Mouse (Mus musculus): ENCODE results near the gene Odf2. TPM values are rescaled to one million over a fixed set of nuclear protein-coding genes. Genes with fewer than 3 reads are reported as not detected.
A peak's percentile ranks its signal among the peaks of the same experiment; 100 is the strongest.

Odf2 gene
- 78.0 and 84.3 TPM in 2 replicates for total RNA-seq (2017)

DNA sequence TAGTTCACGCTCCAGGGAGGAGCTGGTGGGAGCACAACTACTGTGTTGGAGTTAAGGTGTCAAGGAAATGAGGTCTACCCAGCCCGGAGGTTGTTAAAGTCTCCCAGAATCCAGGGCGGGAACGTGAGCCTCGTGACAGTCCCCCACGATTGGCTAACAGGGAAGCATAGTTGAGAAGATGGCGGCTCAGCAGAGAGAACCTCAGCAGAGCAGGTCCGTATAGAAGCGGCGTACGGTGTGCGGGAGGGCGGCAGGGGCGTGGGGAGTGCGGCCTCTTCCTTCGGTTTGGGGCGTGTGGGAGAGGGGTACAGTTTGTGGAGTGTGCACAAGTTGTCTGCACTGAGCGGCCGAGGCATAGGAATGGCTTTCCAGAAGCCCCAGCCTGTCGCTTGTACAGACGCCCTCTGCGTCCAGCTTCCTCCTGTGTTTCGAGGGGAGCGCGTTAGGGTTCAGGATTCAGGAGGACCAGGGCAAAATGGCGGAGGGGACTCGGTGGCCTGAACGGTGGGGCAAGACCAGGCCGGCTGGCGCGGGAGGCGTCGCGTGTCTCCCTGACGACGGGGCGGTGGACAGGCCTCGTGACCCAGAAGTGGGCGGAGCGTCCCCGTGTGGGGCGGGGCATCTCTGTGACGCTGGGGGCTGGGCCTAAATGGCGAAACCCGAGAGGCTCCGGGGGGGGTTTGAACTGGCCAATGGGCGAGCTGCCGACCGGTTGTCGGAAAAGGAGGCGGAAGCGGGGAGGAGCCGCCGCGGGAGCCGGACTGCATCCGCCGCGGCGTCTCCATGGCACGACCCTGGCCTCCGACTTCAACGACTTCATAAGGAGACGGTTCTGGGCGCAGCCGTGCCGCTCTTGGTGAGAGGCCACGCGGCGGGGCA is at the start of gene Odf2:
Gene Odf2, plus strand, starts transcription at position 156 of the 879 bp plus-strand sequence.
- ATAC-seq (ENCODE audit: extremely low read depth, insufficient number of reproducible peaks, low FRiP score, poor library complexity, severe bottlenecking) = peak; percentile 91

DNA sequence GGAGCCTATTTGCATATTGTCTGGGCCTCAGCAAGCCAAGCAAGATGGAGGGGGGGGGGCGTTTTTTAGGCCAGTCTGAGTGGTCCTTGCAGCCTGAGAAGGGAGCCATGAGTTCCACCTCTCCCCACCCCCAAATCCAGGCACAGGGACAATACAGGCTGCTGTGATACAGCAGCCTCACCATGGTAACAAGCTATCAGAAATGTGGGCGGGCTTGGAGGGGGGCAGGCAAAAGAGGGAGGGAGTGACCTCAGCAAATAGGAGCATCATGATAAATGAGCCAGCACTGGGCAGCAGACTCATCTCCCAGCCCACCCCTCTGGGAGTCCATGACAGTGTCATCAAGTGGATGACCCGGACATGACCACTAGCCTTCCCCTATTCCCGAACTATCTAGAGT is 49.6 kb upstream of the Odf2 start:
- no peak for ATAC-seq (ENCODE audit: extremely low read depth, insufficient number of reproducible peaks, low FRiP score, poor library complexity, severe bottlenecking)

DNA sequence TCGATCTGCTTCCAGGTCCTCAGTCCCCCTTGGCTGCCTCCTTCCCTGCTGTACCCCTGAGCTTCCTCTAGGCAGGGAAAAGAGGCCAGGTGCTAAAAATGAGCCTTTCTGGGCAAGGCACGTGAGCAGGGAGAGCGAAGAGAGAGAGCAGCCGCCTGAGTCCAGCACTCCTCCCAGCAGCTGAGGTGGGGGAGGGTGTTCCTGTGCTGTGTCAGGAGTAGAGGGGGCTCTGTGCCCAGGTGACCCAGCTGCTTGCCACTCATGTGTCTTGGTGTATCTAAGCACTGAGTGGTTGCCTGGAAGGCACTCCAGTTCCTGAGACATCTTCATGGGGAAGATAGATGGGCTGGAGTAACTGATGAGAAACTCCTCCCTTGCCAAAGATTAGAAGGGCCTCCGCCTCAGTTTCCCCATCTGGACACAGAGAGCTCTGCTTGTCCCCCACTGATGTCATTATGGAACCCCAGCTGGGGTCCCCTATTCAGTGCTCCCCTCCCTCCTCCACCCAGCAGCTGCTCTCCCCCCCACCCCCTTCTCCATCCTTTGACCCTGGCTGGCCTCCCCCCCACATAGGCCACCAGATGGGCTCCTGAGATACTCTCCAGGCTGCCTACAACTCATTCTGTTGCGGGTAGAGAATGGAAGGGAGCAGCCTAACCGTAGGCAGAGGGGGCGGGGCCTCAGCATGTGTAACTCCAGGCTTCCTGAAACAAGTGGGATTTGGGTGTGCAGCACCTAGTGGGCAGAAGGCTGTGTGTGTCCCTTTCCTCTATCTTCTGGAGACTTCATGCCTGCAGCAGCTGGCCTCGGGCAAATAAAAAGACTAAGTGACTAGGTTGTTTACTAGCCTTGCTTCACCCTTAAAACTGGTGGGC is 45.6 kb upstream of the Odf2 start:
- ATAC-seq (ENCODE audit: extremely low read depth, insufficient number of reproducible peaks, low FRiP score, poor library complexity, severe bottlenecking) = no peak

DNA sequence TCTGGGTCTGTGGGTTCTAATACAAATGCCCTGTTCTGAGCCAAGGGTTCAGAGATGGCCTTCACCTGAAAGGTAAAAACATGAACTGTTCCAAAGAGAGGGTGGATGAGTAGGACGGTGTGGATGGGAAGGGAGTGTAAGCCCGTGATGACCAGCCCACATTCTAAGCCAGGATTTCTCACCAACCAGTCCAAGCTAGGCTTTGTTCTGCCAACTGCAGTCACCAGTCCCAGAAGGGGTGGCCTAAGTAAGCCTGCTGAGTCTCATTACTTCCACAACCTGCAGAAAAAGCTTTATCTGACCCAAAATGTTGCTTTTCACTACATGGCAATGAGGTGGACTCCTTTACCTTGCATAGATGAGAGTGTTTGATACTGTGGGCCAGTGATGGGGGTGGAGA is 44.9 kb upstream of the Odf2 start:
- ATAC-seq (ENCODE audit: extremely low read depth, insufficient number of reproducible peaks, low FRiP score, poor library complexity, severe bottlenecking) = no peak

DNA sequence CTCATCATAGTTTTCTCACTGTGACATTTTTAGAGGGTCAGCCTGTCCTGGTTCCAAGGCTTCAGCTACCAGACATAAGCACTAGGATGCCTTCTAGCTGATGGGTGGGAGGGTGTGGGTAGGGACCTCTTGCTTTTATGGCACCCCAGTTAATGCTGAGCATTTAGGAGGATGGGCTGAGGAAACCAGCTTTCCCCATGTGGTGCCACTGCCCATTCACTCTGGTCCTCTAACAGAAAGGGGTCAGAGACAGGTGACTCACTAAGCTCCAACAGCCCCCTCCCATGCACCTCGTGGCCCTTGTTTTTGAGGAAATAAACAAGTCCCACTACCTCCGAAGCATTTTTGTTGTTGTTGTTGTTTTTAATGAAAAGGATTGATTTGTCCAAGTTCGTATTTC is 44.4 kb upstream of the Odf2 start:
- ATAC-seq (ENCODE audit: extremely low read depth, insufficient number of reproducible peaks, low FRiP score, poor library complexity, severe bottlenecking) = no peak

DNA sequence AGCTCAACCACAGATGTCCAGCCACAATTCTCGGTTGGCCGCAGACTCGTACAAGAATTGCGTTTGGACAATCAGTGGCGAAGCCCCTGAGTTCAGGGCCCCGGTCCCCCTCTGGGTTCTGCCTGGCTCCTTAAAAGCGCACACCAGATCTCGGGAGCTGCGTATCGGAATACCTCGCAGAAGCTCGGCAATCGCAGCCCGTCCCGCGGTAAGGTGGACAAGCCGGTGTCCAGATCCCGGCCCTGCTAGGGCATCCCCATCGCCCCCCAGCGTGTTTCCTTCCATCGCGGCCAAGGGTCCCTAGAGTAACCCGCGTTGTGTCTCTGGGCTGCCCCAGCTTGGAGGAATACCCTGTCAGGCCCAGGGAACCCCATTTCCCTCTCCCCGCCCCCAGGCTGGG is 43.4 kb upstream of the Odf2 start:
- ATAC-seq (ENCODE audit: extremely low read depth, insufficient number of reproducible peaks, low FRiP score, poor library complexity, severe bottlenecking) = no peak

DNA sequence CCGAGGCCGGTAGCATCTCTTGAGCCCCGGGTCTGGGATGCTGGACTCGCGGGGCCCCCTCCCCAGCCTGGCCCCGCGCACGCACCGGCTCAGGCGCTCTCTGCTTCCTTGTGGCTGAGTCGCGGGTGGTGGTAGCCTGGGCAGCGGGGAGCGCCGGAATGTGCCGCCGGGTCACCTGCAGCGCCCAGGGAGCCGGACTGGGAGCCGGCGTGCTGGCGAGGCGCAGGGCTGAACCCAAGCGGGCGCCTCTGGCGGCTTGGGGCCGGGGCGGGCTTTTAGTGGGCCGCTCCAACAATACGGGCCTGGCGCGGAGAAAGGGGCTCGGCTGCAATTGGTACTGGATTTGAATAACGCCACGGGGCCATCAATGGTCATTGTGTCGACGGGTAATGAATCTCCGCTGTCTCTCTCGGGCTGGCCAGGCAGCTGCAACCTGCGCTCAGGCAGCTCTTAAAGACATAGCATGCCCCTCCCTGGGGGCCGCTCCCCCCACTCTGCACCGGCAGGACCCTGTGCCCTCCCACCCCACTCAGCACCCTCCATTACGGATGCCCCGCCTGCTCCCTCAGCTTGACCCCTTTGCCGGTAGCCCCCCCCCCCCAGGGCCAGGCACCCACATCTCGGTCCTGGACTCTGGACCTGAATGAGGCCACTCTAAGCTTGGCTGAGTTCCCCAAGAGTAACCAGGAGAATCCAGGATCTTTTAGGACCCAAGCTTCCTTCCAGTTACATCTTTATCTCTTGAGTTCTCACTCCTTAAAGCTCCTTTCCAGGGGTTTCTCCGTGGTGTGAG is 42.8 kb upstream of the Odf2 start:
- ATAC-seq (ENCODE audit: extremely low read depth, insufficient number of reproducible peaks, low FRiP score, poor library complexity, severe bottlenecking) = no peak

DNA sequence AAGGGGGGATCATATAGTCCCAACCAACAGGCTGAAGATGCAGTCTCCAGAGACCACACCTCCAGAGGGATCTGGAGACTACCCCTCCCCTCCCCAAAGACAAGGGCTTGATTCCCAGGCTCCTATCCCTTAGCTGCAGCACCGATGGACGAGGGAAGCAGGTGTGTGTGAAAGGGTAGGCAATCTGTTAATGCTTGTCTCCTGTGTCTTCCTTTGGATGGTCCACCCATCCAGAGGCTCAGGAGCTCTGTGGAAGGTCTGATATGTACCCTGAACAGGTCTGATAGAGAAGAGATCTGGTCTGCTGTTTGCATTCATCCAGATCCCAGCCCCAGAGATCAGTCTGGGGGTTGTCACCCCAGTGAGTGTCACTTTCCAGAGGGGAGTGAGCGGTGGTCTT is 42.1 kb upstream of the Odf2 start:
- no peak for ATAC-seq (ENCODE audit: extremely low read depth, insufficient number of reproducible peaks, low FRiP score, poor library complexity, severe bottlenecking)

DNA sequence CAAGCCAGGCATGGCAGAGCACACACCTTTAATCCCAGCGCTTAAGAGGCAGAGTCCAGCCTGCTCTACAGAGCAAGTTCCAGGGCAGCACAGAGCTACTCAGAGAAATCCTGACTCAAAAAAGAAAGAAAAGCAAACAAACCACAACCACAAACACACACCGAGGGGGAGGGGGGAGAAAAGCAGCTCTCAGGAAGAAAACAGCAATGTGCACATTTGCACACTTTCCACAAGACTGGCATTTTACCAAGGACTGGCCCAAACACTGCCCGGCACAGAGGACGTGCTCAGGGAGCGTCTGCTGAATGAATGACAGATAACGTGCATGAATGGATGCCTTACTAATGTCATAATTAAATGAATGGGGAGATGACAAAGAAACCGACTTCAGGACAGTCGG is 40.0 kb upstream of the Odf2 start:
- no peak for ATAC-seq (ENCODE audit: extremely low read depth, insufficient number of reproducible peaks, low FRiP score, poor library complexity, severe bottlenecking)

DNA sequence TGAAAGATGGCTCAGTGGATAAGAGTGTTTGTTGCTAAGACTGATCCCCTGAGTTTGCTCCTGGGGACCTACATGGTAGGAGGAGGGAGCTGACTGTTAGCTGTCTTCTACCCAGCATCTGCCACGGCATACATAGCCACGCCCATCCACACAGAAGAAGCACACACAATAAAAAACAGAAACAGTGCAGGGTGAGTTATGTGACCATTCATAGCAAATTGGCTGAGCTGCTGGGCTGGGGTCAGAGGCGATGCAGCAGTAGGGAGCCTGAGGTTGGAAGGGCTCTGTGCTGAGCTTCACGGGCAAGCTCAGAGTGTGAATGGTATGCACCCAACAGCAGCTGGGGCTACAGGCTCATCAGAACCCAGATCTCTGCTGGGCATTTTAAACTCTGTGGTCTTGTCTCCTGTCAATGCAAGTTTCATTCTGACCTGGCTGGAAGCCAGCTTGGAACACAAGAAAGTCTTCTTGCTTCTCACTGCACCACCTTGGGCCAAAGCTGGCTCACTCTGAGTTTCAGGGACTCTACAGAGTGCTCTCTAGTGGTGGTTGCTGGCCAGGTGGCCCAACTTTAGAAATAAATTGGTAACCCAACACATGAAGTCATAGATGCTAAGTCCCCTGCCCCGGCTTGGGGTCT is 39.1 kb upstream of the Odf2 start:
- ATAC-seq (ENCODE audit: extremely low read depth, insufficient number of reproducible peaks, low FRiP score, poor library complexity, severe bottlenecking) = no peak

DNA sequence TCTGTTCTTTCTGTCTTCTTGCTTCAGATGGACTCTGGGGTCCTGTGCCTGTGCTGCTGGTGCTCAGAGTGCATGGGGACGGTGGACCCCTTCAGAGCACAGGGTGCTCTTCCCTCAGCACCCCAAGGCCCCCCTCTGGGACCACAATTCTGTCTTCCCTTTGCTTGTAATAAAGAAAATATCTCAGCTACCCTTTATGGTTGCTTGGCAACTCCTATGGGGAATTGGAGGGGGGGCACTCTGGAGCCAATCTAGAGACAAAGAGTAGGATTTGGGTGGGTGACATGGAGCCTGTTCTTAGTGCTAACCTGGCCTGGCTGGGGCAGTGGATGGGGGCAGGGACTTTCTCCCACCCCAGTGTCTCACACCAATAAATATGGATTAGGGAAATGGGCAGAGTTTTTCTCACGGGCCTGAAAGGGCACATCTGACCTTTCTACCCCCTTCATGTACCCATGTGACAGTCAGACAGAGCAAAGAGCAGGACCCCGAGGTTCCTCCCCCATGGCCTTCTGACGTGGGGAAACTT is 36.0 kb upstream of the Odf2 start:
- ATAC-seq (ENCODE audit: extremely low read depth, insufficient number of reproducible peaks, low FRiP score, poor library complexity, severe bottlenecking) = no peak

DNA sequence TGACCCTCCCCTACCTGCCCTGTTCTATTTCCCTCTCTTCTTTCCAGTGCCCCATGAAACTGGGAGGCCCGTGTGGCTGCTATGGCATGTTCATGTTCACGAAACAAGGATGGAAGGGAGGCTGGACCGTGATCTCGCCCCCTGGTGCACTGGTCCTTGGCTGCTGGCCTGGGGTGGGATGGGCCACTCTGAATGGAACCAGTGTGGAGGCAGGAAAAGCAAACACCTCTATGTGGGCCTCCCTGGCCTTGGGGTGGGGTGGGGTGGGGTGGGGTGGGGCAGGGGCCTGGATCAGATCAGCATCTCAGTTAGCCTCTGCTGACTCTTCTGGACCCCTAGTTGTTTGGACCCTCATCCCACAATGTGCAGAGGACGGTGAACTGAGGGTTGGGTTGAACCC is 35.3 kb upstream of the Odf2 start:
- no peak for ATAC-seq (ENCODE audit: extremely low read depth, insufficient number of reproducible peaks, low FRiP score, poor library complexity, severe bottlenecking)

DNA sequence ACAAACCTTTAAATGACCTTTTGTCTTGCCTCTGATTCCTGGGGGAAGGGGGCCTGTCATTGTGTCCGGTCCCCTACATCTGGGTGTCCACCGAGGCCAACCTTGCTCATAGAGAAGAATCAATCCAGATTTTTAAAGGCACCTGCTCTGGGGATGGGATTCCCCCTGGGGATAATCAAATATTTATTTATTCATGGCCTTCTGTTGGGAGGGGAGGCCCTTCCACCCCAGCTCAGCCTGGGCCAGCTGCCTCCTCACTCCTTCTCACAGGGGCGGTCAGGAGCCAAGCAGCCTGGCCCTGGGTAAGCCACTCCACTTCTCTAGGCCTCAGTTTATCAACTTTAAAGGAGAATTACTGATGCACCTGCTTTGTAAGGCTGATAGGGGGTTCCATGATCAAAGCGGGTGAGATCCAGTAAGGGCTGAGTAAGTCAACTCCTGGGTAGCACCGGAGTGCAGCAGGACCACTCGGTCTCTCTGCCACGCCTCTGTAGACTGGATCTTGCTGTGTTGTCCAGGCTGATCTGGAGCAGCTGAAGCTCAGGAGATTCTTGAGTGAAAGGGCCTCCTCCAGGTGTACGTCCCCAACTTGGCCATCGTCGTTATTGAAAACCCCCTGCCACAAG is 33.3 kb upstream of the Odf2 start:
- no peak for ATAC-seq (ENCODE audit: extremely low read depth, insufficient number of reproducible peaks, low FRiP score, poor library complexity, severe bottlenecking)

DNA sequence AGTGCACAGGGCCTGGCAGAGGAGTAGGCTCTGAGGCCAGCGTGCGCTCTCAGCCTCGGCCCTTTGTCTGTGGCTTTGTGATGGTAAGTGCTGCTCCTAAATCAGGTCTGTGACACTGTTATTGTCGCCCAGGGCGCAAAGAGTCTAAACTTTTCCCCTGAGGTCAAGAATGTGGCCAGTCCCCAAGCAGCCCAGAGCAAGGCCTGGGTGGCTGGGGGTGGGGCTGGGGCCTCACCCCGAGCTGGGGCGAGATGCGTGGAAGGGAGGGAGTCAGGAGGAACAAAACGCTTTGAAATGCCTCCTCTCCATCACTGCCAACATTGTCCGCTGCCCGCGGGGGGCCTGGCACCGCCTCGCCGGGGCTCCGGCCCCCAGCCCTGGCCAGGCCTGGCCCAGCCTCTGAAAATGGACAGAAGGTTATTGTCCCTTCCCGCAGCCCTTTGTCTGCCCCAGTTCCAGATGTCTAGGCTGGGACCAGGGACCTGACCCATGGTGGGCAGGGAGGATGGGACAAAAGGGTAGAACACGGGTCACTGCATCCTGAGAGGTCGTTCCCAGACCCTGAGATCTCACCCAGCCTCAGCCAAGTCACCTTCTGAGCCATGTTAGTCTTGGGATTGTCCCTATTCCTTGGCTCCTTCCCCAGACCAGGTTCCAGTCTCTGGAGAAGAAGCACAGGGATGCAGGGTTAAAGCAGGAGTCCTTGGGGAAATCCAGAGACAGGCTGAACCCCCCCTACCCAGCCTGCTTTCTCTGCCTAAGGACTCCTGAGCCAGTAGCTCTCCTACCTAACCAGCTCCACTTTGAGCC is 32.4 kb upstream of the Odf2 start:
- ATAC-seq (ENCODE audit: extremely low read depth, insufficient number of reproducible peaks, low FRiP score, poor library complexity, severe bottlenecking) = no peak

DNA sequence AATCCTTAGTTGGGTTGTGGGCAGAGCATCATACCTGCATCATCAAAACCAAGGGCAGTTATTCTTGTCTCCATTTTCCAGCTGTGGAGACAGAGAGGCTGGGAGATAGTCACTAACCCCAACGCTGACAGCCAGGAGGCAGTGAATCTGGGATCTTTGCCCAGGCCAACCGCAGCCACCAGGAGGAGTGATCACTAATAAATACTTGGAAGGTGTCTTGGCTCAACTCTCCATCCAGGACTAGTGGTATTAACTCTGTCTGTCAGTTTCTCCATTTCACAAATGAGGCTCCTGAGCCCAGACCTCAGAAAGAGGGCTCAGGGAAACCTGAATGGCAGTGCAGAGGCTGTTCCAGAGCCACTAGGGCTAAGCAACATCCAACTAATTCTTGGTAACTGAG is 31.7 kb upstream of the Odf2 start:
- ATAC-seq (ENCODE audit: extremely low read depth, insufficient number of reproducible peaks, low FRiP score, poor library complexity, severe bottlenecking) = no peak

DNA sequence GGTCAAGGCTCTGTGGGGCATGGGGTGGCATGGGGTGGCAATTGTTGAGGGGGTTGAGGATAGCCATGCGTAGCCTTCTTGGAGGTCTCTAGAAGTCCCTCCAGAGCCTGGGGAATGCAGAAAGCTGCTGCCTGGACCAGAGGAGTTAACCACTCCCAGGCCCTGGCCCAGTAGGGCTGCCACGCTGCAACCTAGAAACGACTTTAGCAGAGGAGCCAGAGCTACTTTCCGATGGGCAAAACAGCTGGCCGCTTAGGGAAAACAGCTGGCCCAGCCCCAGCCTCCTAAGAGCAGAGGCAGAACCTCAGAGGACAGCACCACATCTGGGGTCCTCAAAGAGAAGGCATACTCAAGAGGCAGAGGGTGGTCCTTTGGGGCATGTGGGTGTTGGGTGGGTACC is 31.1 kb upstream of the Odf2 start:
- ATAC-seq (ENCODE audit: extremely low read depth, insufficient number of reproducible peaks, low FRiP score, poor library complexity, severe bottlenecking) = no peak

DNA sequence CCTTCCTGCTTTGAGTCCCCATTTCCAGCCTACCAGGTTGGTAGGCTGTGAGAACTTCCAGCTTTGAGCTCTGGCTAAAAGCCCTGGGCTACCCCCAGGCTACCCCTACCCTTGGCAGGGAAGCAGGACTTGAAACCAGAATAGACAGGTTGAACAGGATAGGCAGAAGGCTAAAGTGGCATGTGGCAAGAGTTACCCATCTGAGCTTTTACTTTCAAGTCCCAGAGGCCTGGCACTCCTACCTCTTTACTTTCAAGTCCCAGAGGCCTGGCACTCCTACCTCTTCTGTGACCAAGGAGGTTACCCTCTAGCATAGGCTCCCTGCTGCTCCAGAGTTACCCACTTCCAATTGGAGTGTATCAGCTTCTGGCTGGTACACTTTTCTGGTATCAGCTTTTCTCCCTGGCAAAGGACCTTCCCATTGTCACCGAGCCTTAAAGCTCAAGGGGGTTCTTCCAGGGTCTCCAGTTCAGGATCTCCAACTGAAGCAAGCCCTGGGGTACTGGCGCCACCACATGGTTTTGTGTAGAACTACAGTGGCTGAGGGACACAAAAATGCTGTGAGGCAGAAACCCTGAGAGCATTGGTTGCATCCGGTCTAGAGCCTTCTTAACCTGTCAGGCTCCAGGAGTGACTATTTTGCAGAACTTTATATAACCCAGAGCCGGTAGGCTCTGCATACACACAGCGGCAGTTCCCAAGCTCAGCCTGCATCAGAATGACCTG is 30.1 kb upstream of the Odf2 start:
- 0 out of 2 replicates have a peak, but pooled peaks have one; percentile 24 for ATAC-seq (ENCODE audit: extremely low read depth, insufficient number of reproducible peaks, low FRiP score, poor library complexity, severe bottlenecking)

Data from neutrophil, adult 5-6 weeks (primary cell).